Mouse (Mus musculus): ENCODE data around the gene Zfp2. TPM values are rescaled to one million over a fixed set of nuclear protein-coding genes. Genes with fewer than 3 reads are reported as not detected.

The Zfp2 gene
- polyA plus RNA-seq (2015; fragmentation: Illumina TruSeq; extraction: RNeasy Lipid Tissue Mini Kit (QIAGEN cat#74804); ENCODE audit: low read depth, low replicate concordance): 28.0 TPM

GRCm38 (mm10) chr11:50915671-50916320, at the start of gene Zfp2:
Zfp2 (minus strand) TSS chr11:50916165.

DNA sequence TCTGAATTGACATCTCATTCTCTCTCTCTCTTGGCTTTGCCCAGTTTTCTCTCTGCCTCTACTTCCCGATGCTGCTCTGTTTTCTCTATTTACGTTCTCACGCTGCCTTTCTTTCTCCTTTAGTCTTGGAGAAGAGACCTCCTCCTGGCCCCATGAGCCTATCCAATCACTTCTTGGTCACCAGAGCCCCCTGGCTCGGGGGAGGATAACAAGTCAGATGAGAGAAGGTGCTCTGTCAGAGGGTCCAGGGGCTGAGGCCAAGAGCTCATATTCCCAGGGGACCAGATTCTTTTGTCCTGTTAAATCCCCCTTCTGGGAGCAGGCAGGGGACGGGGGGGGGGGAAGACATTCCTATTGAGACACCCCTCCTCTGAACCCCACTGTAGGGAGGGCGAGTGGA, 37.7 kb upstream of the Zfp2 start, which contains the start of gene Prop1:
Gene Prop1, minus strand, starts transcription at position 101 of the 400 bp plus-strand sequence.

GRCm38 (mm10) chr11:50943506-50943905, 27.5 kb upstream of the Zfp2 start, which contains the start of gene 4933414I15Rik:
4933414I15Rik (minus strand) TSS chr11:50943765.

GRCm38 (mm10) chr11:50931451-50931866, 15.5 kb upstream of the Zfp2 start, which contains the start of gene Zfp354b:
Zfp354b (minus strand) TSS chr11:50931633.

DNA sequence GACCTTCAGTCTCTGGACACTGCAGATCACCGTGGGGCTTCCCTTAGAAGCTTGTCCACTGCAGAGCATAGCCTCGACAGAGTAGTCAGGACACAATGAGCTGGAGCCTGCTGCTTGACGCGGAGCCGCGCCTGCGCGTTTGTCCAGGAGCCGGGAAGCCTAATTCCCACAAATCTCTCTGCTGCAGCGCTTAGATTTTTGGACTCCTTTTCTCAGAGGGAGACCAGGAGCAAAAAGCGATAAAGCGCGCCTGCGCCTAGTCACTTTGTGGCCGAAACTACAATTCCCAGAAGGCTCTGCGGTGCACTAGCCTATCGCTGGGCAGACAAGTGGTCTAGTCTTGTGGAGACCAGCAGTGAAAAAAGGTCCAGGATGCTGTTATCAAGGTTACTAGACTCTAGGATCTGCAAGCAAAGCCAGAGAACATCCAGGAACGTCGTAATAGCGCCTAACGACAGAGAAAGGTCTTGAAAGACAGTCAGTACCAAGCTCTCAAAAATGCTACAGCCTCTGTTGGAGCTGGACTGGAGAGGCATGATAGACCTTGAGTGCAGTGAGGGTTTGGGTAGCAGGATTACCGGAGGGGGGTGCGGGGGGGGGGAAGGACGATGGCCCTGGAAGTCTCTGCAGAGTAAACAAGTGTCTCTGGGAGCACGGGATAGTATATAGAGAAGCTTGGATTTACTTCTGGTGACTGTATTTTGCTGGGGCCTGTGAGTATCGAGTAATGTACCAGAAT, 28.4 kb downstream of the Zfp2 start, which contains the start of gene Zfp454:
Gene Zfp454, minus strand, starts transcription at position 262 of the 739 bp plus-strand sequence.

DNA sequence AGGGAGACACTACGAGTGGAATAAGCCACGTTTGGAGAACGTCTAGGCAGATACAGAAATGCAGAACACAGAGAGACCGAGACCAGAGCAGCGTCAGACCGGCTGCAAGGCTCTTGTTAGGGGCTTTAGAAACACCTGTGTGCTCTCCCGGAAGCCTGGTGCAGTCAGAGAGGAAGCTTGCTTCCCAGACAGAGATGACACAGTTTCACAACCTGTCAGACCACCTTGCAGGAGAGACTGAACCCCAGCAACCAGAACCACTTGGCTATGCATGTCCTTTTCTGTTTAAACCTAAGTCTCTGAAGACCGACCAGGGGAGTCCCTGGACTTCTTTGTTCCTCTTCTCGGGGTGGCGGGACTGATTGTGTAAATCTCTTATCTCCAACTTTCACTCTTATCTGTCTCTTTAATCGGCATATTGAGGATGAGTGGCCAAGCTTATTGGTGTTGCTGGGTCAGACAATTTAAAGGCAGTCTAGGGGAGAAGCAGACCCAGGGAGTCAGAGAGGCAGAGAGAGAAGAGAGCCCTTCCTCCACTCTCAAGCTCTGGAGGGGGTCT, 65.7 kb downstream of the Zfp2 start, which contains the start of gene Grm6:
Gene Grm6, plus strand, starts transcription at position 509 of the 559 bp plus-strand sequence.

Other genes with a start within 250 kb of the Zfp2 start
- 29.3 TPM for gene Zfp354c, start 88.4 kb downstream of the Zfp2 start, polyA plus RNA-seq (2015; fragmentation: Illumina TruSeq; extraction: RNeasy Lipid Tissue Mini Kit (QIAGEN cat#74804); ENCODE audit: low read depth, low replicate concordance)
- gene Zfp879, start 74.6 kb downstream of the Zfp2 start, polyA plus RNA-seq (2015; fragmentation: Illumina TruSeq; extraction: RNeasy Lipid Tissue Mini Kit (QIAGEN cat#74804); ENCODE audit: low read depth, low replicate concordance): 3.5 TPM
- not detected for gene Grm6, start 65.5 kb downstream of the Zfp2 start, polyA plus RNA-seq (2015; fragmentation: Illumina TruSeq; extraction: RNeasy Lipid Tissue Mini Kit (QIAGEN cat#74804); ENCODE audit: low read depth, low replicate concordance)
- gene Zfp454, start 28.5 kb downstream of the Zfp2 start, polyA plus RNA-seq (2015; fragmentation: Illumina TruSeq; extraction: RNeasy Lipid Tissue Mini Kit (QIAGEN cat#74804); ENCODE audit: low read depth, low replicate concordance): 5.7 TPM
- 4.7 TPM for gene Zfp354b, start 15.5 kb upstream of the Zfp2 start, polyA plus RNA-seq (2015; fragmentation: Illumina TruSeq; extraction: RNeasy Lipid Tissue Mini Kit (QIAGEN cat#74804); ENCODE audit: low read depth, low replicate concordance)
- not detected for gene 4933414I15Rik, start 27.6 kb upstream of the Zfp2 start, polyA plus RNA-seq (2015; fragmentation: Illumina TruSeq; extraction: RNeasy Lipid Tissue Mini Kit (QIAGEN cat#74804); ENCODE audit: low read depth, low replicate concordance)
- not detected for gene Prop1, start 37.6 kb upstream of the Zfp2 start, polyA plus RNA-seq (2015; fragmentation: Illumina TruSeq; extraction: RNeasy Lipid Tissue Mini Kit (QIAGEN cat#74804); ENCODE audit: low read depth, low replicate concordance)
- gene Olfr1378, start 50.4 kb upstream of the Zfp2 start, polyA plus RNA-seq (2015; fragmentation: Illumina TruSeq; extraction: RNeasy Lipid Tissue Mini Kit (QIAGEN cat#74804); ENCODE audit: low read depth, low replicate concordance): not detected
- gene Olfr1377, start 65.8 kb upstream of the Zfp2 start, polyA plus RNA-seq (2015; fragmentation: Illumina TruSeq; extraction: RNeasy Lipid Tissue Mini Kit (QIAGEN cat#74804); ENCODE audit: low read depth, low replicate concordance): not detected
- not detected for gene Olfr51, start 87.4 kb upstream of the Zfp2 start, polyA plus RNA-seq (2015; fragmentation: Illumina TruSeq; extraction: RNeasy Lipid Tissue Mini Kit (QIAGEN cat#74804); ENCODE audit: low read depth, low replicate concordance)
- gene Olfr54, start 98.1 kb upstream of the Zfp2 start, polyA plus RNA-seq (2015; fragmentation: Illumina TruSeq; extraction: RNeasy Lipid Tissue Mini Kit (QIAGEN cat#74804); ENCODE audit: low read depth, low replicate concordance): not detected
- not detected for gene Olfr1375, start 131.9 kb upstream of the Zfp2 start, polyA plus RNA-seq (2015; fragmentation: Illumina TruSeq; extraction: RNeasy Lipid Tissue Mini Kit (QIAGEN cat#74804); ENCODE audit: low read depth, low replicate concordance)
- gene Zfp354a, start 143.1 kb upstream of the Zfp2 start, polyA plus RNA-seq (2015; fragmentation: Illumina TruSeq; extraction: RNeasy Lipid Tissue Mini Kit (QIAGEN cat#74804); ENCODE audit: low read depth, low replicate concordance): 8.3 TPM

Data from brain, adult 10 weeks (tissue).